Mouse (Mus musculus) embryonic facial prominence, embryonic 10.5 days (tissue): Measurements from ENCODE around the gene Scgb1b3. TPM values are rescaled to one million over a fixed set of nuclear protein-coding genes. Genes with fewer than 3 reads are reported as not detected.

Experiments
- DNase-seq: peaks from one replicate; pipeline ENCODE4 v3.0.0-alpha.2; 2017; ENCODE audit warnings: low spot score
- H3K27ac ChIP-seq: fragments of 300-500 bp; sonication (generic); replicated peaks from 2 replicates; pipeline ENCODE4 v1.5.1; 2016; ENCODE audit warnings: mild to moderate bottlenecking
- H3K27me3 ChIP-seq: fragments of 300-500 bp; sonication (generic); replicated peaks from 2 replicates; pipeline ENCODE4 v1.6.1; 2016; ENCODE audit warnings: low read depth, mild to moderate bottlenecking; ENCODE audit not compliant: poor library complexity, severe bottlenecking
- H3K36me3 ChIP-seq: fragments of 300-500 bp; sonication (generic); replicated peaks from 2 replicates; pipeline ENCODE4 v1.6.1; 2016; ENCODE audit warnings: mild to moderate bottlenecking, moderate library complexity
- H3K4me1 ChIP-seq: fragments of 300-500 bp; sonication (generic); 2 replicates; pipeline ENCODE4 v1.6.1; 2016
- H3K4me3 ChIP-seq: fragments of 300-500 bp; sonication (generic); 2 replicates; pipeline ENCODE4 v1.5.1; 2016; ENCODE audit warnings: mild to moderate bottlenecking, moderate library complexity
- H3K9me3 ChIP-seq: fragments of 300-500 bp; sonication (generic); 2 replicates; pipeline ENCODE4 v1.6.1; 2016; ENCODE audit warnings: mild to moderate bottlenecking
- WGBS: fragments of 180-500 bp; shearing (Covaris S2); methylation state at CpG from one replicate; pipeline ENCODE4 v1.1.7; 2016; 5-methylcytosine and 5-hydroxymethylcytosine counted together
- polyA plus RNA-seq: library from polyadenylated mRNA; unstranded; fragments of >200 nt; fragmentation: Nextera tagmentation; extraction: Ambion mirVana; gene quantifications from 2 replicates; pipeline ENCODE4 v1.2.1, GENCODE M21; 2016

Scgb1b3 gene
- polyA plus RNA-seq, result not detected in 2 replicates

DNA sequence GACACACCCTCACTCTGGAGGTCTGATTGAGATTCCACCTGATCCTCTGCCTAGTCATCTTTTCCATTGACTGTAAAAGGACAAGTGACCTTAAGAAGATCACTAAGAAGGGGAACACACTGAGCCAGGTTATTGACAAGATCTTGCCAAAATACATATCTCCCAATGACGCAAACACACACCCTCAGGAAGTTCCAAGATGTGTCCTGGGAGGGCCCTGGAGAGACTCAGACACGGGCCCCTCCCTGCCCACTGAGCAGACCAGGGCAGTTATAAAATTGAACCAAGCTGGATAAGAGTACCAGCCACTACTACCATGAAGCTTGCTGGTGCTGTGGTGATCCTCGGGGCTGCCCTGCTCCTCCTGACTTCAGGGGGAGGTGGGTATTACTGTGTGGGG is at the start of gene Scgb1b3:
Scgb1b3 (plus strand) TSS at position 301 of the 400 bp plus-strand sequence.
- H3K27ac ChIP-seq, result no peak within 1 kb of the TSS
- no peak within 1 kb of the TSS for H3K4me3 ChIP-seq
- no peaks in the 10 kb centered on the region for H3K27me3 ChIP-seq
- 80% methylated on average over 3 of the region's 3 CpGs for WGBS
- peaks cover 57% of the 10 kb centered on the region for H3K9me3 ChIP-seq
- H3K36me3 ChIP-seq, result no peaks in the 10 kb centered on the region
- H3K4me1 ChIP-seq, result no peaks in the 10 kb centered on the region
- no peak for DNase-seq

GRCm38 (mm10) chr7:31362022-31362560 is 13.3 kb upstream of the Scgb1b3 start, which contains the start of gene Scgb2b3:
Scgb2b3 (minus strand) TSS chr7:31362072.
- no peaks in the 10 kb centered on the region for H3K27me3 ChIP-seq
- no peaks in the 10 kb centered on the region for H3K4me1 ChIP-seq
- 72% methylated on average over 4 of the region's 4 CpGs for WGBS
- no peak within 1 kb of the TSS for H3K4me3 ChIP-seq
- DNase-seq, result no peak
- H3K36me3 ChIP-seq, result no peaks in the 10 kb centered on the region
- H3K9me3 ChIP-seq, result peaks cover 67% of the 10 kb centered on the region
- no peak within 1 kb of the TSS for H3K27ac ChIP-seq

Other genes with a start within 250 kb of the Scgb1b3 start
- 1.2 and 1.3 TPM in 2 replicates for gene Scn1b, start 248.6 kb upstream of the Scgb1b3 start, polyA plus RNA-seq
- 96.1 and 102 TPM in 2 replicates for gene Gramd1a, start 219.7 kb upstream of the Scgb1b3 start, polyA plus RNA-seq
- gene Scgb2b2, start 85.1 kb upstream of the Scgb1b3 start, polyA plus RNA-seq, result not detected in 2 replicates
- gene Scgb1b2, start 83.8 kb upstream of the Scgb1b3 start, polyA plus RNA-seq, result not detected in 2 replicates
- gene Scgb2b3, start 13.5 kb upstream of the Scgb1b3 start, polyA plus RNA-seq, result not detected in 2 replicates